Mouse (Mus musculus) retina, adult 2 months (tissue): Measurements from ENCODE around the gene Tdrd12.
"Not testable (repeated sequence)": the region's sequence is repeated elsewhere in the genome, so short reads cannot be mapped to it uniquely, and the experiment has no call there.

Experiments used
- DNase-seq: peaks from one replicate; pipeline ENCODE4 v3.0.0-alpha.2; 2012; ENCODE audit warnings: low read depth, low spot score

The Tdrd12 gene

GRCm38 (mm10) chr7:35555224-35556204 is 18.0 kb upstream of the Tdrd12 start:
- DNase-seq: peak; percentile 77

DNA sequence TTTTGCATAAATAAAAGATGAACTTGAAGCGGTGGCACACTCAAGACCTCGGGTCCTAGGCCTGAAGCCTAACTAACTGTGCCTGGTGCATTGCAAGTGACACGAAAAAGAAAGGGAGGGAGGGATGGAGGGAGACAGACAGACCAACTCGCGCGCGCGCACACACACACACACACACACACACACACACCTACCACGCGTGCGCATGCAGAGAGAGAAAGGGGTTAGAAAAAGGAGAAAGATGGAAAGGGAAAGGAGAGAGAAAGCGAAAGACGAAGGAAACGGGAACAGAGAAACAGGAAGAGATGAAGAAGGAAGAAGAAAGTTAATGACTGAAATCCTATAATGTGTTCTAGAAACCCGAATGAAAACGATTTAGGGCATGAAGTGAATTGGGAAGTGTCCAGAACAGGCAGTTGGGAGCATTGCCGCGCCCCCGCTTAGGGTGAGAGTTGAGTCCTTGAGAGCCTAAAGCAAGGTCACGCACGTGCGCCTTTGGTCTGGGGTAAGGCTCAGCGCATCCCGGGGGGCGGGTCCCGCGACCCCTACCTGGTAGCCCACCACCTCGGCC is 17.1 kb upstream of the Tdrd12 start:
- DNase-seq: peak; percentile 9

DNA sequence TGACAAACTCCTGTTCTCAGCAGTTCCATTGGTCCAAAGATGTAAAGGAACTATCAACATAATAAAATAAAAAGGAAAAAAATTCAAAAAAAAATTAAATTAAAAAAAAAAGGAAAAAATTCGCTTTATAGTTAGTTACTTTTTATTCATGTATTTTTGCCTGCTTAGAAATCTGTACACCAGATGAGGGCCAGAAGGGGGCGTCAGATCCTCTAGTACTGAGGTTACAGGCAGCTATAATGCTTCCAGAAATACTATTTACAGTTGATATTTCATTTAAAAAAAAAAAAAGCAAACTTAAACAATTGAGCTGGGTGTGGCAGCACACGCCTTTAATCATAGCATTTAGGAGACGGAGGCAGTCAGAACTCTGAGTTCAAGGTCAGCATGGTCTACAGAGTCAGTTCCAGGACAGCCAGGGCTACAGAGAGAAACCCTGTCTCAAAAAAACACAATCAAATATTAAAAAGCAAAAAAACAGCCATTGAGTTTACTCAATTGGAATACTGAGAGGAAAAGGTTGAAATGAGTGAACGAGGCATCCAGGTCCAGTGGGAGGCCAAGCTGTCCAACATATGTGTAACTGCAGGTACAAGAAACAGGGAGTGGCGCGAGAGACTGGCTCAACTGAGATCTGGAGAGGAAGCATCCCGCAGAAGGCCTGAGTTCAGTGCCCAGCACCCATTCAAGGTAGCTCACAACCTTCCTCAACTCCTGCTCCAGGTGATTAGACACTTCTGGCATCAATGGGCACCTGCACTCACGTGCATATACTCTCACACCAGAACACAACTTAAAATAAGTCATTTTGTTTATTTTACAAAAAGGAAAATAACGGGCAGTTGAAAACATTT is 16.4 kb upstream of the Tdrd12 start:
- no peak for DNase-seq

DNA sequence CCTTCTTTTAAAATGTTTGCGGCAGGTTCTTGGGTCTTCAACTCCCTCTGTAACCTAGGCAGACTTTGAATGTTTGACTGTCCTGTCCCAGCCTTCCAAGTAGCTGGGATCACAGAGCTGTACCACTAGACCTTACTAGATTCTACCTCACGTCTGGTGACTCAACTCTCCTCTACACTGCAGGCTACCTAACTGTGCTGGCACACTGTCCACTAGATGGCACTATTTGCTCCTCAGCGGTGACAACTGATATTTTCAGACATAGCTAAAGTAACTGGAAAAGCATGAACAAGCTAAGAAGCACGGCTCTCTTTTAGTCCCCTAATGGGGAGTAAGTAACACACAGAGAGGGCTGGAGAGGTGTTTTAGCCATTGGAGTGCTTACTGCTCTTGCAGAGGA is 8.3 kb upstream of the Tdrd12 start:
- DNase-seq: peak; percentile 29

- DNase-seq: no peak
Measured at GRCm38 (mm10) chr7:35535750-35536512, 1.6 kb downstream of the Tdrd12 start.

- not testable (repeated sequence) for DNase-seq
Measured at GRCm38 (mm10) chr7:35530544-35530943, 7.0 kb downstream of the Tdrd12 start.

GRCm38 (mm10) chr7:35530026-35530425 is 7.5 kb downstream of the Tdrd12 start:
- DNase-seq: no peak

- no peak for DNase-seq
Measured at GRCm38 (mm10) chr7:35526795-35527194, 10.8 kb downstream of the Tdrd12 start.

- DNase-seq: no peak
Measured at GRCm38 (mm10) chr7:35501995-35502394, 35.5 kb downstream of the Tdrd12 start.

DNA sequence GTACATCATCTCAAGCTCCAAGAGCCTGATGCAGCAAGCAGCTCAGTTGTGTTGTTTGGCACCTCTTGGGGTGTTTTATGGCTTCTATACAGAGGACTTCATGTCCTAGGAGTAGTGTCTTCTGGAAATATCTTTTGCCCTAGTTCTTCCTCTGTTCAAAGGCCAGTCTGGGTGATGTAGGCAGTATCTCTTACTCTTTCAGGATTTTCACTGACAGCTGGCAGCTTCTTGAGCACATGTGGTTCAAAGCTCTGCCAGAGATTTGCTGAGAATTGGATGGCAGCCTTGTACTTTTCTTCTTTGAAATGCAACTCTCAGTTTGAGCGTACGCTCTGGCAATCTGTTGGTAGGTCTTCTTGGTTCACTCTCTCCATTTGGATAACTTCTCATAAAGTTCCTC is 40.0 kb downstream of the Tdrd12 start:
- no peak for DNase-seq

- DNase-seq: no peak
Measured at GRCm38 (mm10) chr7:35491005-35491404, 46.5 kb downstream of the Tdrd12 start.

GRCm38 (mm10) chr7:35490186-35490585 is 47.4 kb downstream of the Tdrd12 start:
- no peak for DNase-seq

DNA sequence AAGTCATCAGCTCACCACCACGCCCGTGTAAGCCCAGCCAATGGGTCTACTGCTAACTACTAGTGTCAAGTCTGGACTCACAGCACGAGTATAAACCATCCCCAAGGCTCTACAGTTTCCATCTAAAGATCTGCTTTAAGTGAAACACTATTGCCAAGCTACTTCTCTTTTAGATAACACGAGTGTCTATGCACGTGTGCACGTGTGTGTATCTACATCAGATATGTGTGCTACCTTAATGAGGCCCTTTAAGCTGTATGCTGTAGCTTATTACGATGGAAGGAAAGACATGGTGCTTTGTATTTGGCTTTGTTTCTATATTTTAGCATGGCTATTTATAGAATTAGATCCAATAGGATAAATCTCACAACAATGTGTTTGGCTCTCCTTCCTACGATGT is 51.0 kb downstream of the Tdrd12 start:
- DNase-seq: no peak

GRCm38 (mm10) chr7:35485126-35485525 is 52.4 kb downstream of the Tdrd12 start:
- DNase-seq: no peak

GRCm38 (mm10) chr7:35476457-35476856 is 61.1 kb downstream of the Tdrd12 start:
- DNase-seq: no peak

GRCm38 (mm10) chr7:35470794-35471193 is 66.8 kb downstream of the Tdrd12 start:
- DNase-seq: no peak

- no peak for DNase-seq
Measured at GRCm38 (mm10) chr7:35467856-35468255, 69.7 kb downstream of the Tdrd12 start.

GRCm38 (mm10) chr7:35465027-35465426 is 72.5 kb downstream of the Tdrd12 start:
- no peak for DNase-seq

- DNase-seq: no peak
Measured at GRCm38 (mm10) chr7:35460971-35461370, 76.6 kb downstream of the Tdrd12 start.

- no peak for DNase-seq
Measured at GRCm38 (mm10) chr7:35456091-35456814, 81.3 kb downstream of the Tdrd12 start.

GRCm38 (mm10) chr7:35448867-35449266 is 88.7 kb downstream of the Tdrd12 start:
- no peak for DNase-seq
